Mouse (Mus musculus) layer of hippocampus, adult 9-10 months (tissue): Measurements from ENCODE around the gene Dcxr.
"Not testable (repeated sequence)": the region's sequence is repeated elsewhere in the genome, so short reads cannot be mapped to it uniquely, and the experiment has no call there.

Source experiments
- DNase-seq: peaks from one replicate; pipeline ENCODE4 v3.0.0; 2022; ENCODE audit warnings: low spot score

Gene Dcxr

DNA sequence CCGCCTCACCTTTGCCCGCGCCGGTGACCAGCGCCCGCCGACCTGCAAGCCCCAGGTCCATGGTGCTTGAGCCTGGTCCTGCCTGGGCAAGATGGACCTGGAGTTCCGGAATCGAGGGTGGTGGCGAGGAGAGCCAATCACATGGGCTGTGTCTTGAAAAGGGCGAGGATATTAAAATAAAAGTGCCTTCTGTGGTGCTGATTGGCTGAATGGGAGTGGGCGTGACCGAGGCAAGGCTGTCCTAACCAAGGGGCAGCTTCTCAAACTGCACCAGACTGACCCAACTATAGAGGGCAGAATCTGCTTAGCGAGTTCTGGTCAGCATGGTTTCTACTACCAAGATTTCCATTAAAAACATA lies at the start of gene Dcxr:
Gene Dcxr (minus strand): TSS at position 113 of the 359 bp plus-strand sequence.
- peak; percentile 68 for DNase-seq

DNA sequence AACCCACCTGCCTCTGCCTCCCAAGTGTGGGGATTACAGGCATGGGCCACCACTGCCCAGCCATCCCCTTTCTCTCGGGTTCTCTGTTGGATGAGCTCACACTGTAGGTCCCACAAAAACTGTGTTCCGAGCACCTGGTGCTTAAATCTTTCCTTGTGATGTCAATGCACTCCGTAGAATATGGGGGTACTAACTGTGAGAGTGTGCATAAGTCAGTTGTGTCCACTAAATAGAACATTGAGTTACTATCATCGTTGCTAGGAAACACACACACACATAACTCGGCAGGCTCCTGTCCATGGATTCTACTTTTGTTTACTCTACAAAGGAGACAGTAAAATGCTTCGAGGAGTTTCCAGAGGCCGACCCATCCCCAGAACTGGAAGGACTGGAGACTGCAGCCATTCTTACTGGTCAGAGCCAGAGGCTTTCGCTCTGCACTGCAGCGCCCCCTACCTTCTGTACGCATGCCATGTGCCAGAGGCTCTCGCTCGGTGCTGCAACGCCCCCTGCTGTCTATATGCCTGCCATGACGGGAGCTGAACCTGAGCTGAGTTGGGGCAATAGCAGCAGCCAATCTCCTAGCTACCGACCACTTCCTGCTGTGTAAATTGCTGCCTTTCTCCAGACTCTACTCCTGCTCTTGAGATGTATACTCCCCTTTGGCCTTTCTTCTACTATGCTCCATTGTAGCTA lies 48.8 kb upstream of the Dcxr start:
- peak; percentile 93 for DNase-seq

DNA sequence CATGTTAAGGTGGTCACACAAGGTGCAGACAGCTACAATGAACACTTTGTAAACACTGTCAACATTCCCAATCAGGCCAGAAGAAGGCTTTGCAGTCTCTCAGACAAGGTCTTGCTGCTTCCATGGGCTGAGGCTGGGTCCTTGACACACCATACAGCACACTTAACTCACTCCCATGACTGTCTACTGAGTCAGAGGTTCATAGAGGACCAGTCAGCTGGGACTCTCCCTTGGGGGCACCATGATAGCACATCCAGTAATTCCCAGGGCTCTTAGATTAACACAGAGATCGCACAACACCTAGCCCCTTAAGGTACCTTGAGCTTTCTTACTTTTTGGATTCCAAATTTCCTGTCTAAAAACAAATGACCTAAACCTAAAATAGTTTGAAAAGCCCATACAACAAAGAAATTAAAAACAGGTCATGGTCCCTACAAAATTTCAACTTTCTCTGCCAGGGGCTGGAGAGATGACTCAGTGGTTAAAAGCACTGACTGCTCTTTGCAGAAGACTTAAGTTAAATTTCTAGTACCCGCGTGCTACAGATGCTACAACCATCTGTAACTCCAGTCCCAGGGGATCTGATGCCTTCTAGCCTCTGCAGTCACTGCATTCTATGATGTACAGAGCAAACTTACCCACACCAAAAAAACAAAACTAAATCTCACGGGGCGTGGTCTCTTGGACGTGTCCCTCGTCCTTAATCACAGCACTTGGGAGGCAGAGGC lies 46.5 kb upstream of the Dcxr start:
- no peak for DNase-seq

DNA sequence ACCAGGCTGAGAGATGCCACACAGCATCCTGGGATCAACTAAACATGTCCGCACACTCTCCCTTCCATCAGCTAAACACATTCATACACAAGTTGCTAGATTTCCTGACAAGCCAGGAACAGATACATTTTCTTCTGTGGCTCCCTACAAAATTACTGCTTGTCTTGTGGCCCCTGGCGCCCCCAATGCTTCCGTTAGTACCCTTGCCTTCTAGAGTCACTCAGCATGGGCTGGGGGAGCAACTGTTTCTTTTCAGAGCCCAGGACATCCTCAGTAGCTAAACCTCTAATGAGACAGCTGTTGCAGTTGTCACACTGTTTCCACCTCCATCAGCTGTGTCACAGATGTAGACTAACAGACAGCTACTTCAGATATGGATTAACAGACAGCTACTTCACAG lies 45.7 kb upstream of the Dcxr start:
- DNase-seq = no peak

DNA sequence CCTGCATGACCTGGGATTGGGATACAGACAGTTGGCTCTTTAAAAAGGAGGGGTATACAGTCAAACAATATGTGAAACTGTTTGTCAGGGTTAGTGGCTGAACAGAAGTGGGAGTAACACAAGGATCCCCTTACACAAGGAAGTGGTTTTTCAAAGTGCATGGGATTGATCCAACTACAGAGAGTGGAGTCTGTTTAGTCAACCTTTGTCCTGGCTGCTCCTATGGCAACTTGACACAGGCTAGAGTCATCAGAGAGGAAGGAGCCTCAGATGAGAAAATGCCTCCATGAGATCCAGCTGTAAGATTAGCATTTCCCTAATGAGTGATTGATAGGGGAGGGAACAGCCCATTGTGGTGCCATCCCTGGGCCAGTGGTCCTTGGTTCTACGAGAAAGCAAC lies 41.1 kb upstream of the Dcxr start:
- DNase-seq = no peak

DNA sequence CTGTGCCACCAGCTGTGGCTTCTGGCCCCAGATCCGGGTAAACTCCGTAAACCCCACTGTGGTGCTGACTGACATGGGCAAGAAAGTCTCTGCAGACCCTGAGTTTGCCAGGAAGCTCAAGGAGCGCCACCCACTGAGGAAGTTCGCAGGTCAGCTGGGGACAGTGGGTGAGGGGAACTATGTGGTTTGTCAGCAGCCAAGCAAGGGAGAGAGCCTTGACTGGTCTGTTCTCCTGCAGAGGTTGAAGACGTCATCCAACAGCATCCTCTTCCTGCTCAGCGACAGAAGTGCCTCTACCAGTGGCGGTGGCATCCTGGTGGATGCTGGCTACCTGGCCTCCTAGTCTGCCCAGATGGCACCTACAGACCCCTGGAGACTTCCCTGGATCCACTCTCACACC lies 39.9 kb upstream of the Dcxr start:
- not testable (repeated sequence) for DNase-seq

DNA sequence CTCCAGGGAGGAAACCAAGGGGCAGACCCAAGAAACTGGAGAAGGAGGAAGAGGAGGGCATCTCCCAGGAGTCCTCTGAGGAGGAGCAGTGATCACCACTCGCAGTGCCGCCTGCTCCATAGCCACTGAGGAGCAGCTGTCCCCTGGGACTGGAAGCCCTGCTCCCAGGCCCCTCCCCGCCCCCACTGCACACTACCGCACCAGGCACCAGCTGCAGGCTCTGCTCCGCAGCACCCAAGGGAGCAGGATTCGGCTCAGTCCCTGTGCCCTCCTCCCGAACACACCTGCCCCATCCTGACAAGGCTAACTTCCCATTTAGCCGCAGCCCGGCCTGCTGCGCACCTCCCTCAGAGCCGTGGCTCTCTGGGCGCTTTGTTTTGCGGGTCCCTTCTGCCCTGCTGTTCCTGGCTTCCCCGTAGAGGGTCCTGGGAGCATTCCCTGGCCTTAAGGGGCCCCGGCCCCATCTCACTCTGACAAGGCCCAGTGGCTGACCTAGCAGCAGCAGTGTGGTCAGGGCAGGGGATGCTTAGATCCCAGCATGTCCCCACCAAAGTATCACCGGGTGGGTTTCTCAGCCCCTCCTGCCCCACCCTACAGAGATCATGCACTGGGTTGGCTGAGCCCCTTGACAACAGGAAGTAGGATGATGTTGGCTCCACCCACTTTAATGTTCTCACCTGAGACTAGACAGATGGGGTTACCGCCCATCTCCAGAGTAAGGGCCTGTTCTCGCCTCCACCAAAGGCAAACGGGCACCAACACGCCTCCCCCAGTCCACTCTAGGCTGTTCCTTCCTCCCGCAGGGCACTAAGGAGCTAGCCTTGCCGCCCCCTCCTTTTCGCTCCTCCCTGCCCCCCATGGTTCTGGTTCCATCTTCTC lies 36.3 kb upstream of the Dcxr start:
- DNase-seq = not testable (repeated sequence)

DNA sequence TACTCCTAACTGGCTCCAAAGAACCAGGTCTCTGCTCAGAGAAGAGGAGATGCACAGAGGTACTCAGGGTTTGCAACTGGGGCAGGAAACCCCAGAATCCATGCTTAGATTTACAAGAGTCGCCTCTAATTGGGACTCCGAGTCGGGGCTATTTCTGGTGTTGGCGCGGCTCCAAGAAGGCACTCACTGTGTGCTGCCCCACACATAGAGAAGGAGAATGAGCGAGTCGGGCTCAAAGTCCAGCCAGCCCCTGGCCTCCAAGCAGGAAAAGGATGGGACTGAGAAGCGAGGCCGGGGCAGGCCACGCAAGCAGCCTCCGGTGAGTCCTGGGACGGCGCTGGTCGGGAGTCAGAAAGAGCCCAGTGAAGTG lies 35.6 kb upstream of the Dcxr start, which contains the start of gene Hmga1b:
Gene Hmga1b (plus strand): TSS at position 123 of the 370 bp plus-strand sequence.
- DNase-seq = not testable (repeated sequence)

DNA sequence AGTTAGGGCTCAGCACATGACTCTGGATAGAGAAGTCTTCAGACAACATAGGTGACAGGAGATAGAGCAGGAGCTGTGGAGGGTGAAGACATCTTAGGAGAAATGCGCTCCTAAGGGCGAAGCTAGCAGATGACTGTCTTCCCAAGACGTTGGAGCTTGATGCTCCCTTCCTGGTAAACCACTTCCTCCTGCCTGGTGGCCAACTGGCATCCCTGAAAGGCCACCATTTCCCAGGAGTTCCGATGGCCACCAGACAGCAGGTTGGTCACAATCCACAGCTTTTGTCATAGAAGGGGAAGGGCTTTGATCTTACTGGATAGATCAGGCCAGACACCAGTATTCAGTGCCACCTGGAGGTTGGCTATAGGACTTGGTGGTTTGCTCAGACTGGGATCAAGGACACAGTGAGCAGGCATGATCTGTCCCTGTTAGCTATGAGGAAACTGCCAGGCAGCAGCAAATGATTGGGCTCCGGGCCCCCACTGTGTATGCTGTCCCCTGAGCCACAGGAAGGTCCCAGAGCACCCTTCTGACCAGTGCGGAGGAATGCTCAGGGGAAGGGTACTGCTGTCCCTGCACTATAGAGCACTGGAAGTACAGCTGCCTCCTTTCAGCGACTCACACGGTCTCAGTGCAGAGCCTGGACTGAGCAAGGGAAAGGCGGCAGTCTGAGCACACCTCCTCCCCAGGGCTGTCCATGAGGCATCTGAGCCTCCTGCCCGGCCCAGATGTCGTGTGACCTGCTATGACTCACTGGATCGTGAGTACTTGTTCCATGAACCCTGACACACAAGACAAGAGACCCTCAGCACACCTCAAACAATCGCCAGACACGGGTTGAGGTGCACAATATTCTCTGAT lies 35.0 kb upstream of the Dcxr start:
- DNase-seq = no peak

DNA sequence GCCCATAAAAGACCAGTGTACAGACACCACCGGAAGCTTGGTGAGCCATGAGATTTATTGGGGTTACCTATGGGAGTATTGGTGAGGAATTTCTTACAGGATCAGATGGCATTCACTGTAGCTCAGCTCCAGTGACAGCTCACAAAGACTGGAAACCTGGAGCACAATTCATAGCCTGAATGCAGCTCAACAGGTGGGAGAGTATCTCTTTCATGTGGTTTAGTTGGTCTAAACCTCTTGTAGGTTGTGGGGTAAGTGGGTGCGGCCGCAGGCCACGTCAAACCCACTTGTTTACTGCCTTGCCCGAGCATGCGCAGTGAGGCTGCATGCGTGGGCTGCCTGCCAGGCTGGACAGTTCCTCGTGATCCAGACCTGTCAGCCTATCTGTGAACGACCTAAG lies 33.2 kb upstream of the Dcxr start:
- no peak for DNase-seq

DNA sequence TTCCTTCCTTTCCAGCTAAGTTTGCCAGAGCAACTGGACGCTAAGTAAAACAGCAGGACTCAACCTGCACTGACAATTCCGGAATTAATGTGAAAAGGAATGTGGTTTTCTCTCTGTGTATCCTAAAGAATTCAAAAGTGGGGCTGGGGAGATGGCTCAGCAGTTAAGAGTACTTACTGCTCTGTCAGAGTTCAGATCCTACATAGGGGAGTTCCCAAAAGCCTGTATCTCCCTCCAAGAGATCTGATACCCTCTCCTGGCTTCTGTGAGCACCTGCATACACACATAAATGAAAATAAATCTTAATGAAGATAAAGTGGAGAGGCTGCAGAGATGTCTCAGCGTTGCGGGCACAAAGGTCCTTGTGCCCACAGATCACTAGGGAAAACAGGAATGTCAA lies 24.5 kb upstream of the Dcxr start:
- DNase-seq = no peak

DNA sequence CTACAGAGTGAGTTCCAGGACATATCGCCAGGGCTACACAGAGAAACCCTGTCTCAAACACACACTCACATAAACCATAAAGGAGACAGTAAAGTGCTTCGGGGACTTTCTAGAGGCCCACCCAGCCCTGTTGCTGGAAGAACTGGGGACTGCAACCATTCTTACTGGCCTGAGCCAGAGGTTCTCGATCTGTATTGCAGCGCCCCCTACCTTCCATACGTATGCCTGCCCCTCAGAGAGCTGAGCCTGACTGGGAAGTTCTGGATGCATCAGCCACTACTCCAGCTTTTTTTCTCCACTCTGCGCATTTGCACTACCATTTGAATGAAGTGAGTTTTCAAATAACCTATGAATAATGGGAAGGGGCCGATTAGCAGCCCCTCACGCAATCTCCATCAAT lies 22.3 kb upstream of the Dcxr start:
- DNase-seq = no peak

DNA sequence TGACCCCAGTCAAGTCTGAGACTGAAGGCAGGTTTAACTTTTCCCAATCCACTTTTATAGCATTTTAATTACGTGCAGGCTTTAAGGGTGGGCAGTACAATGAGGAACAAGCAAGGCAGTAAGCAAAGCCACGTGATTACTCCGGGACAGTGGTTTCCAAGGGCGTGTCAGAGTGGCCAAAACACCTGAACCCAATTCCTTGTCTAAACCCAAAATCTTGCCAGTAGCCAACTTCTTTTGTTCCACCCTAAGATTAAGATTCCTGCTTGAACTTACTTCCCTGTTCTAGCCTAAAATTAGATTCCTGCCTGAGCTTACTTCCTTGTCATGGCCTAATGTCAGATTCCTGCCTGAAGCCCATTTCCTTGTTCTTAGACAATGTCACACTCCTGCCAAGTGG lies 20.9 kb upstream of the Dcxr start:
- no peak for DNase-seq

DNA sequence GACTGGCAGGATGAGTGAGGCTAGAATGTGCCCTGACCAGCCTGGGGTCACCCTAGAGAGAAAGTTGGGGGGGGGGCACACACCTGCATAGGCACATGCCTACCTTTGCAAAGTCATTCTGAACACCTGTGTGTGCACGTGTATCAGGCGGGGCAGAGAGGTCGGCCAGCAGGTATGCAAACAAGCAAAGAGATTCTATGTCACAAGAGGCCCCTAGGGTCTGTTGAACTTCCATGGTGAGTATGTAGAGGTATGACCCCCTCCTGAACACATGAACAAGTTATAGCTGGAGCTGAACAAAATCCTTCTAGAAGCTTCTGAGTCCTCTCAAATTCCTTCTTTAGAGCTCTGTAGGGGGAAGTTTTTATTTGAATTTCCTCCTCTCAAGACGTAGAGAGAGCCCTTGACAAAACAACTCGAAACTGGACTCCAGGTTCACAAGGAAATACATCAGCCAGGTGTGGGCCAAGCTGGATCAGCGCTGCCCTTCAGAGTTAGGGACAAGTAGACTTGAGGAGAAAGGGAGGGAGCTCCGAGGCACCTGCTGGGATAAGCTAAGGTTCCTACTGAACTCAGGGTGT lies 17.1 kb upstream of the Dcxr start:
- DNase-seq = no peak

DNA sequence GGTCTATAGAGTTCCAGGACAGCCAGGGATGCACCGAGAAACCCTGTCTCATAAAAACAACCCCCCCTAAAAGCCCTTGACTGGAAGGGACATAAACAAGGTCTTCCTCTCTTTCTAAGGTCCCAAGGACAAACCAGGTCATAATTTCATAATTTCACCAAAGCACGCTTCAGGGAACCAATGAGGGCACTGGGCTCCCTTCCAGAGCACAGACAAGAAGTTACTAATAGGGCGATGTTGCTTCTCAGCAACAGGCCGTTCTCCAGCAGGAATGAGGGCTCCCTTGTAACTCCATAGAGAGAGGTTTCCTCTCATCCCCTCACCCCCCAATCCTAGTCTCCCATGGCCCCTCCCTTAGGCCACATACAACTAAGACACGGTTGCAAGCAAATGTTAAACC lies 13.9 kb upstream of the Dcxr start:
- DNase-seq = no peak

DNA sequence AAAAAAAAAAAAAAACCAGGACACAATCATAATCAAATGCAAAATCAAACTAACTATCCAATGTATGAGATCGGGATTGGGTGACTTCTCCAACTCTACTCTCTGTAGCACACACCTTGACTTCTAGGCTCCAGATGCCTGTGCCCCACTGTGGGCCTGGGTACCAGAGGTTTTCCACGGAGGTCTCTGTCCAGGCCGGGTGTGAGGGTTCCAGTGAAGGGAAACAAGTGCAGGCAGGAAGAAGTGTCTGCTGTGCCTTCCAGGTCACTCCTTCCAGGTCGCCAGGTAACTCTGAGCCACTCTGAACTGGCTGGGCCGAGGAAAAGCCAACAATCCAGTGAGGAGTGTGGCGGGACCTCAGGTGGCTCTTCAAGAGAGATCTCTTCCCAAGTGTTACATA lies 9.3 kb upstream of the Dcxr start:
- DNase-seq = no peak

DNA sequence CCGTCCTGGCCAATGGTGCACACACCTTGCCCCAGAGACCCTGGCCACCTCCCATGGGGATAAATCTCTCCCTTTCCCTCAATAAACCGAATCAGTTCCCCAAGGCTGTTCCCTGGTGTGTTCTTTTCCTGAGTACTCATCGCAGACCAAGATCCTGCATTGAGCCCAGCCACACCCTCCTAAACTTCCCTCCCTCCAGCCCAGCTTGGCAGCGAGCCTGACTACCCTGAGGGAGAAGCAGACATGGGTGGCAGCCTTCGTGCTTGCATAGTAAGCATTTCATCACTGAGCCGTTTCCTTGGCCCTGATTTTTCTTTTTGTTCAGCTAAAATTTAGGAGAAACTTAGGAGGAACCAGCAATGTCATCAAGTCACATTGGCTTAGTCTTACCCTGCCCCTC lies 6.4 kb upstream of the Dcxr start:
- no peak for DNase-seq

DNA sequence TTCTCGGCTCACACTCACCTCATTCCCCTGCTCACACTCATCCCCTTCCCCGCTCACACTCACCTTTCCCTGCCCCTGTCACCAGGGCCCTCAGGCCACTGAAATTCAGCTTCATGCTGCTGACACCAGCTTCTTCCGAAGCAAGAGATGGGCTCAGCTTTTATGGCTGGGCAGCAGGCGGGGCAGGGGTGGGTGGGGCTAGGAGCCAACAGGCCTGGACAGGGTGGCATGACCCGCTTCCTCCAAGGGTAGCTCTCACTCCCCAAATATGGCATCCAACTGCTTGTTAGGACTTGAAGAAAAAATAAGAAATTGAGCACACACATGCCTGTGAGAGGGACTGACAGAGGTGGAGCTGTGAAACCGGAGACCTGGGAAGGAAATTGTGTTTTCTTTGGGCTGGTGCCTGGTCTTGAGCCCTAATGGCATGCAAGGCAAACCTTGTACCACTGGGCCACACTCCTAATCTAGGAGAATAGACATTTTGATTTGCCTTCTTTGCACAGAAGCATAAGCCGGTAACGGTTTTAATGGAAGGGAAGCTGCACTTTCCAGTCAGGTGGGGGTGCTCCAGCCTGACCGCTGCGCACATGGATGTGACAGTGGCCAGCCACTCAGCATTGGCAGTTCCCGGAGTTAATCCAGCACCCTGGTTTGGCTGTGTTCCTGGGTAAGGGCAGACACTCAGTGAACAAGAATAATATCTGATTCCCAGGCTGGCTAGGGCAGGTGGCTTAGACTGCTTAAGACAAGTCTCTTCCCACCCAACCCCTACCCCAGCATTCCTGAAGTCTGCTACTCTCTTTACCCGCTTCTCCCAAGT lies 5.0 kb upstream of the Dcxr start, which contains the start of gene Cbr2:
Gene Cbr2 (minus strand): TSS at position 257 of the 823 bp plus-strand sequence.
- no peak for DNase-seq

DNA sequence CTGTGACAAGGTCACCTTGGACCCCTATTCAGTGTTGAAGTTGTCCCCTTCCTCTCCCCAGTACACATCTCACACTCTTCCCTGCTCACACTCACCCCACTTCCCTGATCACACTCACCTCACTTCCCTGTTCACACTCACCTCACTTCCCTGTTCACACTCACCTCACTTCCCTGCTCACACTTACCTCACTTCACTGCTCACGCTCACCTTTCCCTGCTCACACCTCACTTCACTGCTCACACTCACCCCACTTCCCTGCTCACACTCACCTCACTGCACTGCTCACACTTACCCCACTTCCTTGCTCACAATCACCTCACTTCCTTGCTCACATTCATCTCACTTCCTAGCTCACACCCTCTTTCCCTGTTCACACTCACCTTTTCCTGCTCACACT lies 4.3 kb upstream of the Dcxr start:
- no peak for DNase-seq

DNA sequence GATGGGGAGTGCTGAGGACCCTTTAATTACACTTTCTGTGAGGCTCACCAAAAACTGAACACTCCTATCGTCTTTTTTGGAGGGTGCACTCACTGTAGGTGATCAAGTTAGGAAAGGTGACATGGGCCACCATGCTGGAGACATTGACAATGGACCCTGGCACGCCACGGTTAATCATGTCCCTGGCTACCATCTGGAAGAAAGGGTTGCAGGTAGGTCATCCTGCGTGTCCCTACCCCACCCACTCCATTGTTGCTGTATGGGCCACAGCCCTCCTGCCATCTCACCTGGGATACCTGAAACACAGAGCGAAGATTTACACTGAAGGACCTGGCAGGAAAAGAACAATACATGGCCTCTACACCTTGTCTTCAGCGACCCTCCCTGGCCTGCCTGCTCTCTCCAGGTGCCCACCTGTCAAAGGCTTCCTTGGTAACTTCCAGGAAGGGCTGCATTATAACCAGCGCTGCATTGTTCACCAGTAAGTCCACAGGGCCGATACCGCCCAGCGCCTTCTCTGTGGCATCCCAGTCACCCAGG lies 3.3 kb upstream of the Dcxr start:
- no peak for DNase-seq
